Mouse (Mus musculus) stomach, embryonic 15.5 days (tissue): Measurements from ENCODE around the gene Limch1. TPM values are rescaled to one million over a fixed set of nuclear protein-coding genes. Genes with fewer than 3 reads are reported as not detected.

Experiments used
- ATAC-seq: fragments of 200-750 bp; cut with Nextera tagmentation; 2 replicates; pipeline ENCODE4 v1.8.0; 2017; ENCODE audit warnings: low read depth, moderate number of reproducible peaks, moderate TSS enrichment; ENCODE audit not compliant: insufficient read depth, low FRiP score
- H3K27ac ChIP-seq: fragments of 300-500 bp; sonication (generic); 2 replicates; pipeline ENCODE4 v1.5.1; 2015; ENCODE audit warnings: mild to moderate bottlenecking, inconsistent platforms
- H3K27me3 ChIP-seq: fragments of 300-500 bp; sonication (generic); replicated peaks from 2 replicates; pipeline ENCODE4 v1.6.1; 2015; ENCODE audit warnings: inconsistent platforms
- H3K36me3 ChIP-seq: fragments of 300-500 bp; sonication (generic); 2 replicates; pipeline ENCODE4 v1.6.1; 2015; ENCODE audit warnings: inconsistent platforms
- H3K4me1 ChIP-seq: fragments of 300-500 bp; sonication (generic); 2 replicates; pipeline ENCODE4 v1.6.1; 2015; ENCODE audit warnings: inconsistent platforms
- H3K4me2 ChIP-seq: fragments of 300-500 bp; sonication (generic); 2 replicates; pipeline ENCODE4 v1.6.1; 2015; ENCODE audit warnings: mild to moderate bottlenecking, inconsistent platforms
- H3K4me3 ChIP-seq: fragments of 300-500 bp; sonication (generic); replicated peaks from 2 replicates; pipeline ENCODE4 v1.5.1; 2015; ENCODE audit warnings: inconsistent platforms
- H3K9ac ChIP-seq: fragments of 300-500 bp; sonication (generic); 2 replicates; pipeline ENCODE4 v1.6.1; 2015; ENCODE audit warnings: inconsistent platforms
- H3K9me3 ChIP-seq: fragments of 300-500 bp; sonication (generic); 2 replicates; pipeline ENCODE4 v1.6.1; 2016; ENCODE audit warnings: inconsistent platforms
- WGBS: fragments of 180-500 bp; shearing (Covaris S2); methylation state at CpG from one replicate; pipeline ENCODE4 v1.1.7; 2015; 5-methylcytosine and 5-hydroxymethylcytosine counted together
- polyA plus RNA-seq: library from polyadenylated mRNA; unstranded; fragments of >200 nt; fragmentation: Nextera tagmentation; extraction: Ambion mirVana; gene quantifications from 2 replicates; pipeline ENCODE4 v1.2.1, GENCODE M21; 2015

Gene Limch1
- polyA plus RNA-seq, 1 experiment from 2014 or later, result 10.8 TPM

DNA sequence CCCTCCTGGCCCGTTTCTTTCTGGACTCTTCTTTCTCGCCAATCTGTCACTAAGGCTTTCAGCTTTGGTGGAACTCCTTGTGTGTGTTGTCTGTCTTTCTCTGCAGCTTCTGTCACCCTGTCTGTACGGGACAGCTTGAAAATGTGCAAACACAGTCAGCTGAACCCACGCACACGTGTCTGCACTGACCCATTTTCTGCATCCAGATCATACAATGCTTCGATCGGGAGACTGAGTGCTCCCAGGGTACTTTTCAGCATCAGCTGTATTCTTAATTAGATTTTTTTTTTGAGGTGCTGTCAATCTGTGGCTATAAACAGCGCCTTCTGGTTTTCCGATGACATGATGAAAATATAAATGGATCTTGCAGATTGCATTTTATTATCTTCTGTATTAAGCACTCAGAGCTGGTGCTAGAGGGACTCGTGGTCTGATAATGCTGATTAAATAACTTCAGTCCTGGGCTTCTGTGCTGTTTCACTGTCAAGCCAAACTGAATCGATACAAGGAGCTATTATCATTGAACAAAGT, 105.2 kb downstream of the Limch1 start:
- WGBS, result 79% methylated on average over 11 of the region's 11 CpGs

GRCm38 (mm10) chr5:66851708-66852107, 106.1 kb downstream of the Limch1 start:
- Histone ChIP-seq H3K36me3 (no peaks in the 10 kb centered on the region), H3K9me3 (no peaks in the 10 kb centered on the region), H3K27me3 (no peaks in the 10 kb centered on the region), H3K4me3 (no peak overlapping the region), H3K9ac (no peak overlapping the region), H3K4me1 (peaks cover 3% of the 10 kb centered on the region; the same call in 1 of the 2 replicates), H3K27ac (no peak overlapping the region), H3K4me2 (no peak overlapping the region)
- no peak for ATAC-seq
- WGBS, result 74% methylated on average over 5 of the region's 5 CpGs

More for the DNA sequence above, 105.2 kb downstream of the Limch1 start:
- Histone ChIP-seq H3K27ac (no peak overlapping the region), H3K4me1 (peaks cover 3% of the 10 kb centered on the region; the same call in 1 of the 2 replicates), H3K27me3 (no peaks in the 10 kb centered on the region), H3K4me2 (no peak overlapping the region), H3K9me3 (no peaks in the 10 kb centered on the region), H3K4me3 (no peak overlapping the region), H3K9ac (no peak overlapping the region), H3K36me3 (no peaks in the 10 kb centered on the region)
- ATAC-seq, result no peak

DNA sequence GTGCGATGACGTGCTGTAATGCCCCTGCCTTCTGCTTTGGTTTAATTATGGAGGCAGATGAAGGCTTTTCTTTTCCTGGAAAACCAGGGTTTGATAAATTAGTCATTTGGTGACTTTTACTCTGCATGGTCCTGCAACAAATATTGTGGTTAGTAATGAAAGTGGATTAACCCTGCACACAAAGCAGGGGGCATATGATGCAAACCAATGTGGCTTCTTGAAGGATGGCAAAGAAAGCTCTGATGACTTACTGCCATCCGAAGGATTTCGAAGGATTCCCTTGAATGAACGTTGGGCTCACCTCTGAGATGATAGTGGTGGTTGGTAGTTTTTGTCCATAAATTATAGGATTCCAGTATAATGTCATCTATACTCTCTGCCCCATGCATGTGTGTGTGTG, 108.6 kb downstream of the Limch1 start:
- ATAC-seq, result no peak
- Histone ChIP-seq H3K36me3 (no peaks in the 10 kb centered on the region), H3K9ac (no peak overlapping the region), H3K9me3 (no peaks in the 10 kb centered on the region), H3K4me2 (no peak overlapping the region), H3K4me1 (peaks cover 3% of the 10 kb centered on the region; the same call in 1 of the 2 replicates), H3K27ac (no peak overlapping the region), H3K4me3 (no peak overlapping the region), H3K27me3 (no peaks in the 10 kb centered on the region)
- WGBS, result 85% methylated on average over 5 of the region's 5 CpGs

DNA sequence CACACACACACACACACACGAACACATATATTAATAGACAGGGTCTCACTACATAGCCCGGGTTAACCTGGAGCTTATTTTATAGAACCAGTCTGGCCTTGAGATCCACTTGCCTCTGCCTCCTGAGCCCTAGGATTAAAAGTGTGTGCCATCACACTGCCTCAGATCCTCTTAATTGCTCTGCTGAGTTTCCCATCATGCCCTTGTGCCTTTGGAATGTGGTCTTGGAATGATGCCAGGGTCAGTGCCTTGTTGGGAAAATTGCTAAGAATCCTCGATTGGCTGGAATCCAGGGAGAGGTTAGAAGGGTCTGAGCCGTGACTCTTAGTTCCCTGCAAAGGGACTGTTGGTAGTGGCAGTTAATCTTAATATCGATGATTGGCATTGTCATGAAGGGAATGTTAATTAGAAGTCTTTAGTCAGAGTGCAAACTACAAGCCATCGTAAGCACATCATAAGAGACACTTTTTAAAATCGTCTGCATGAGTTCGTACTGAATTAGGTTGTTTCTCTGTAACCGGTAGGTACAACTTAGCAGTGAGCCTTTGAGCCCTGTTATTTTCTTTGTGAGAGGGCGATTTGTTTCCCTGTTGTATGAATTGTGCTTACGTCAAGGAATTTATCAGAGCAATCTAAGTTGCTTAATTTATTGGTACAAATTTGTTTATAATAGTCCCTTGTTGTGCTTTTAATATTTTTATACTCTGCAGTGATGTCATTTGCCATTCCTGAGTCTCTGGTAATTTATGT, 109.9 kb downstream of the Limch1 start:
- H3K9me3 ChIP-seq, result no peaks in the 10 kb centered on the region
- H3K4me3 ChIP-seq, result no peak overlapping the region
- ATAC-seq, result no peak
- H3K36me3 ChIP-seq, result no peaks in the 10 kb centered on the region
- peaks cover 3% of the 10 kb centered on the region; the same call in 1 of the 2 replicates for H3K4me1 ChIP-seq
- H3K27ac ChIP-seq, result no peak overlapping the region
- no peak overlapping the region for H3K9ac ChIP-seq
- H3K27me3 ChIP-seq, result no peaks in the 10 kb centered on the region
- no peak overlapping the region for H3K4me2 ChIP-seq
- WGBS, result 65% methylated on average over 11 of the region's 11 CpGs

GRCm38 (mm10) chr5:66859506-66859905, 113.9 kb downstream of the Limch1 start:
- Histone ChIP-seq H3K27me3 (no peaks in the 10 kb centered on the region), H3K27ac (no peak overlapping the region), H3K36me3 (no peaks in the 10 kb centered on the region), H3K4me3 (no peak overlapping the region), H3K4me2 (no peak overlapping the region), H3K9ac (no peak overlapping the region), H3K9me3 (no peaks in the 10 kb centered on the region), H3K4me1 (peaks cover 3% of the 10 kb centered on the region; the same call in 1 of the 2 replicates)
- WGBS, result 91% methylated on average over 3 of the region's 3 CpGs
- no peak for ATAC-seq

DNA sequence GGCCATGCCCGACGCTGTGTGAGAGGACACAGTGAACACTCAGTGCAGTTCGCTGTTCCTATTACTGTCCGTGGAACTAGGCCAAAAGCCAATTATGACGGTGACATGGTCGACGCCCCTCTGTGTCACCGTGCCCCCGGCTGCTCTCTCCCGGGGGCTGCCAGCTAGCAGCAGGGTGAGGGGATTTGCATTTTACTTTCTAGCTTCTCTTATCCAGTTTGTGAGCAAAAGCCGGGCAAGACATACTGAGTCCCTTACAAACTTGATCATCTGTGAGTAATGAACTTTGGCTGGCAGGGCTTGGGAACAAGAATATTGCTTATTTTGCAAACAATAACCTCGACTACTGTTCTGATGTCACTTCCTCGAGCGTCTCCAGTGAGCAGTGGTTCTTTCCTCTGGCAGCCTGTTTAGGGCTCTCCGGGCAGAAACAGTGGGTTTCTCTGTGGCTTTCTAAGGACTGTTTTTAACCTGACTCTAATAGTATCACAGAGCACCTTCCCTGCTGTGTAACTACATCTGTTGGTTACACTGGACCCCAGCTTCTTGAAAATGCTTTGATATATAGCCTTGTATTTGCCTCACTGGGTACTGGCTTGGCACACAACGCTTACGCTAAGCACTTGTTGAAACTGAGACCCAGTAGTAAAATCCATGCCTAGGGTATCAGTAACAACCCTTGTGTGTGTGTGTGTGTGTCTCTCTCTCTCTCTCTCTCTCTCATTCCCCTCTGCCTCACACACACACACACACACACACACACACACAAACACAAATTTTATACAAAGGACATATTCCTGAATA, 115.8 kb downstream of the Limch1 start:
- Histone ChIP-seq H3K36me3 (no peaks in the 10 kb centered on the region), H3K9me3 (no peaks in the 10 kb centered on the region), H3K4me2 (no peak overlapping the region), H3K4me1 (no peaks in the 10 kb centered on the region), H3K27me3 (no peaks in the 10 kb centered on the region), H3K27ac (no peak overlapping the region), H3K4me3 (no peak overlapping the region), H3K9ac (no peak overlapping the region)
- ATAC-seq, result no peak
- WGBS, result 56% methylated on average over 17 of the region's 17 CpGs

DNA sequence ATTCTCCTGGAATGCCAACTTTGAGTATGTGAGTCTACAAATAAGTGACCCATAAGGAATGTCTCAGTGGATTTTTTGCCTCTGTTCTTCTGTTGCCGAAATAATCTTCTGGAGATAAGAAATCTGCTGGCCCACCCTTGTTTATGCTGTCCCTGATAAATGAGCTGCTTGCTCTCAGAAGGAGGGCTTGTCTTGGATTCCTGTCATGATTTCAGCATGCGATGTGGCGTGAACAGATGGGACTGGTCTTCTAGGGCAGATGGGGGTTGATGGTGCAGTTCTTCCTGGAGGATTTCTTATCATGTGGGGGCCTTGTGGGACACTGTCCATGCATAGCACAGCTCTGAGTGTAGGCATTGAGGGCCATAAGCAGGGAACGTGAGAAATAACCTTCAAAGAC, 116.5 kb downstream of the Limch1 start:
- ATAC-seq, result no peak
- no peak overlapping the region for H3K4me2 ChIP-seq
- H3K27ac ChIP-seq, result no peak overlapping the region
- no peak overlapping the region for H3K9ac ChIP-seq
- H3K4me1 ChIP-seq, result no peaks in the 10 kb centered on the region
- H3K27me3 ChIP-seq, result no peaks in the 10 kb centered on the region
- H3K4me3 ChIP-seq, result no peak overlapping the region
- H3K36me3 ChIP-seq, result no peaks in the 10 kb centered on the region
- H3K9me3 ChIP-seq, result no peaks in the 10 kb centered on the region
- WGBS, result 31% methylated on average over 4 of the region's 4 CpGs

DNA sequence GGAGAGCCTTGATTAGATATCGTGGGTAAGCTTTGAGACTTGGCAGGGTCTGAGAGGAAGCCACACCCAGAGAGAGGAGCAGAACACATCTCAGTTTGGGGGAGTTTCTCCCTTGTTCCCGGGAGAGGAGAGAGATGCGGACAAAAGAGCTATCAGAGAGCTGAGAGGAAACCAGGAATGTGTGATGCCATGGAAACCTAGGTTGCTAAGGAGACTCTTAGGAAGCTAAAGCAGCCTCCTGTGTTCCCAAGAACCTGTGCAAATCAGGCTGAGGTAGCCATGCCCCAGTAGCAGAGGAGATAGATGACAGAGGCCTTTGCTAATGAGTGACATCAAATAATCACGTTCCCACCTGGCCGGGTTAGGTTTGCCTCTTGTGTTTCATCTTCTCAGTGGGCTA, 119.6 kb downstream of the Limch1 start:
- Histone ChIP-seq H3K36me3 (no peaks in the 10 kb centered on the region), H3K9ac (no peak overlapping the region), H3K4me1 (no peaks in the 10 kb centered on the region), H3K27ac (no peak overlapping the region), H3K4me3 (no peak overlapping the region), H3K9me3 (no peaks in the 10 kb centered on the region), H3K4me2 (no peak overlapping the region), H3K27me3 (no peaks in the 10 kb centered on the region)
- no peak for ATAC-seq
- 63% methylated on average over 5 of the region's 5 CpGs for WGBS

DNA sequence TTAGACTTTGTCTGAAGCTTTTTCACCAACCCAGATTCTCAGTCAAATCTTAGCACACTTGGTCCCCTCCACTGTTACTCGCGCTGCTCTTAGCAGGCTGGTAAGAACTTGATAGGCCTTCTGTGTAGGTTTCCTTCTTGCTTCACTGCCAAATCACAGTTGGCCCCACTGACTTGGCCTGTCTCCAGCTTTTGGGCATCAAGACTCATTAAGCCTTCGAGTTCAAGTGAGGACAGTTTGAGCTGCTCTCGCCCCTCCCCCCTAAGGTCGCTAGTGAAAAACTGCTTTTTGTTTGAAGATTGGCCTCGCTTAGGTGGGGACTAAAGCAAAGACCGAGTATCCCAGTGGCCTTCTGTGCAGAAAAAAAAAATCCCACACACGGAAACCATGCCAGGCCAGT, 120.4 kb downstream of the Limch1 start:
- WGBS, result 64% methylated on average over 8 of the region's 8 CpGs
- H3K4me3 ChIP-seq, result no peak overlapping the region
- no peak overlapping the region for H3K9ac ChIP-seq
- H3K27ac ChIP-seq, result no peak overlapping the region
- no peaks in the 10 kb centered on the region for H3K27me3 ChIP-seq
- H3K4me1 ChIP-seq, result no peaks in the 10 kb centered on the region
- H3K36me3 ChIP-seq, result no peaks in the 10 kb centered on the region
- no peak overlapping the region for H3K4me2 ChIP-seq
- no peaks in the 10 kb centered on the region for H3K9me3 ChIP-seq
- no peak for ATAC-seq

DNA sequence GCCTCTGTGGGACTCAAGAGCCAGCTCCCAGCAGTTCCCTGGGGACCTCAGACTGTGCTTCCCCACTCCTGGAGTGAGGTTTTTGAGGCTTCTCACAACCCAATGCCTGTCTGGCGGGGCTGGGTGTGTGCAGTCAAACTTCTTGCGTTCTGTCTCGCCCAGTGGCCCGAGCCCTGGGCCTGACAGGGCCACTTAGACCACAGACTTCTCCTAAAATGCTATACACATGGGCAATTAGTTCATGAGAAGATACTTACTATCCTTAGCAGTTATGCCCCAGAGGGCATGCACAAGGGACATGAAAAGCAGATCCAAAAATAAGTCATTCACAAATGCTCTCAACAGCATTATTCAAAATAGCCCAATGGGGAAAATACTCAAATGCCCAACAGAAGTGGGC, 123.9 kb downstream of the Limch1 start:
- Histone ChIP-seq H3K27ac (no peak overlapping the region), H3K4me1 (no peaks in the 10 kb centered on the region), H3K9me3 (no peaks in the 10 kb centered on the region), H3K27me3 (no peaks in the 10 kb centered on the region), H3K4me2 (no peak overlapping the region), H3K4me3 (no peak overlapping the region), H3K36me3 (no peaks in the 10 kb centered on the region), H3K9ac (no peak overlapping the region)
- whole genome bisulfite sequencing, result 84% methylated on average over 4 of the region's 4 CpGs
- no peak for ATAC-seq

DNA sequence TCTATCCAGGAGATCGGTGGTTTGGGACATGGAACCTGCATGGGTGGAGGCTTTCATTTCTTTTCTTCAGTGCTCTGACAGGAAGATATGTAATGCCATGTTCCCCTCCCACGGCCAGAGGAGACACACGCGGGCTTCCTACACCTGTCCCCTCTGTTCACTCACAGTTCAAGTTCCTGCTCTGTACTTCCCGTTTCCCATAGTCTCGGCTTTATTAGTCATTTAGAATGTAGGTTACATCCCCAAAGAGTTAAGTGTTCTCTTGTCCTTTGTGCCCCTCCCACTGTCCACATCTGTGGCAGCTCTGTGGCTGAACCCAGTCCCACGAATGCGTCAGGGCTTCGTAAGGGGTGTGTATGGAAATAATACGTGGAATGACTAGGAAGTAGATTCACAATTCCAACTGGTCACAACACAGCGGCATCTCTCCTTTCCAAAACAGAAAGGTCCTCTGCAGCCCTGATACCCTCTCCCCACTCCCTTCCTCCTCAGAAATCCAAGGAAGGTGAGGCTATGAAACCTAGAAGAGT, 126.0 kb downstream of the Limch1 start:
- H3K4me2 ChIP-seq, result no peak overlapping the region
- no peak overlapping the region for H3K4me3 ChIP-seq
- H3K36me3 ChIP-seq, result no peaks in the 10 kb centered on the region
- H3K9ac ChIP-seq, result no peak overlapping the region
- H3K9me3 ChIP-seq, result no peaks in the 10 kb centered on the region
- H3K27me3 ChIP-seq, result no peaks in the 10 kb centered on the region
- WGBS, result 85% methylated on average over 11 of the region's 11 CpGs
- no peak overlapping the region for H3K27ac ChIP-seq
- no peak for ATAC-seq
- no peaks in the 10 kb centered on the region for H3K4me1 ChIP-seq

DNA sequence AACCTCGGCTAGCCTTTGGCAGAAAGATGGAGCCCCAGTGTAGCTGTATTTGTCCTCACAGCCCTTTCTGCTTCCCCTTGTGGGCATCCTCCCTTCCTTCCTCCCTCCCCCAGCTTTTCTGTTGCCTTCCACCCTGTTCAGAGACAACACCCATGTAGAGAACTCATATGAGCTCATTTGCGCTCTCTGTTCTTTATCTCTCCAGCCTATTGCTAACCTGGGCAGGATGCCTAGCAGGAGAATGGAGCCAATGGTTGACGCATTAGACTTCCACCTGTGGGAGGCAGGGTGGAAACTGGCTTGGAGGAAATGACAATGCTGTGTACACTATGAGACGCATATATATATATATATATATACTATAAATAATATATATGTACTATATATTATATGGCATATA, 126.4 kb downstream of the Limch1 start:
- 87% methylated on average over 4 of the region's 4 CpGs for WGBS
- no peaks in the 10 kb centered on the region for H3K9me3 ChIP-seq
- no peak overlapping the region for H3K27ac ChIP-seq
- H3K4me2 ChIP-seq, result no peak overlapping the region
- no peaks in the 10 kb centered on the region for H3K4me1 ChIP-seq
- ATAC-seq, result no peak
- H3K9ac ChIP-seq, result no peak overlapping the region
- H3K4me3 ChIP-seq, result no peak overlapping the region
- H3K36me3 ChIP-seq, result no peaks in the 10 kb centered on the region
- no peaks in the 10 kb centered on the region for H3K27me3 ChIP-seq
